Mouse (Mus musculus): Measurements from ENCODE around the gene Pcnx3.
A peak's percentile ranks its signal among the peaks of the same experiment; 100 is the strongest.

Pcnx3 gene

DNA sequence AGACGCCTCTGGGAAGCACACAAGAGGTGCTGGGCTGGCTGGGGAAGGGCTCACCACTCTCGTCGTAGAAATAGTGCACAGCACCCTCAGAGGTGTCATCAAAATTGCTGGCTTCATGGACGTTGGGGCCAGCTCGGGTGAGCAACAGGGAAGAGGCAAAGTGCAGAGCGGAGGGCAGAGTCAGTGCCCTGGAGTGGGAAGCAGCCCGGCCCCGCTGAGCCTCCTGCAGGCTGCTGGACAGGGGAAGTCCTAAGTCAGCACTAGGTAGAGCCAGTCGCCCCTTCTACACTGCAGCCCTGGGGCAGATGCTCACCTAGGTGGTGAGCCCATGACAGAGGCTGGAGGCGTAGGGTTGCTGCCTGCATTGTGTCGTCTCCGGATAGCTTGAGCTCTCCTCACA is 4.5 kb downstream of the Pcnx3 start:
- no peak for DNase-seq (ENCODE audit: low read depth, low spot score)

DNA sequence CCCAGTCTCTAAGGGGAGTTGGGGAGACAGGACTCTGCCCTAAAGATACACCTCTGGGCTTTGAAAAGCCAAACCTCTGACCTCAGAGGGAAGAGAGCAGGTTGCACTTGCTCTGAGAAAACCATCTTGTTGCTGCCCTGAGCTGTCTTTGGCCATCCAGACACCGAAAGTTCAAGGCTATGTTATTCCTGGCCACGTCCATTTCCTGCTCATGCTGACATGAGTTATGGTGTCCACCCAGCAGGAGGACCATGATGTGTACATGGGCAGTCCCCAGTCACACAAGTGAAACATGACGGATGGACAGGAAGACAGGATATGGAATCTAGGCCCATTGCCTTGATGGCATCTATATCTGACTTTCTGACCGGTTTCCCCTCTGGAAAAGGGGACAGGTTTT is 8.3 kb downstream of the Pcnx3 start:
- no peak for DNase-seq (ENCODE audit: low read depth, low spot score)

DNA sequence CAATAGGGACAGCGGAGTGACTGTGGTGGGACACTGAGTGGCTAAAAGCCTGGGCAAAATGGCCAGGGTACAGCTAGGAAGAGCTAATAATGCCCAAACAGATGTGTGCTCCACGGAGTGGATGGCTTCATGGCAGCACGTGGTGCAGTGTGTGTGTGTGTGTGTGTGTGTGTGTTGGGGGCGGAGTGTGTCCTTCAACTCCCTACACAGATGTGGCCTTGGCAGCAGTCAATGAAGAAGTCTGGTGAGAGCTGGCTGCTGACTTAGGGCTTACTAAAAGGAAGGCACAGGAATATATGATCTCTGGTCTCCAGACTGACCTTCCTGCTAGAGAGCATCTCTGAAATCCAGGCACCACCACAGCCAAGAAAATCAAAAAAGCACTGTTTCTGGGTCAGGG is 20.3 kb downstream of the Pcnx3 start:
- no peak for DNase-seq (ENCODE audit: low read depth, low spot score)

DNA sequence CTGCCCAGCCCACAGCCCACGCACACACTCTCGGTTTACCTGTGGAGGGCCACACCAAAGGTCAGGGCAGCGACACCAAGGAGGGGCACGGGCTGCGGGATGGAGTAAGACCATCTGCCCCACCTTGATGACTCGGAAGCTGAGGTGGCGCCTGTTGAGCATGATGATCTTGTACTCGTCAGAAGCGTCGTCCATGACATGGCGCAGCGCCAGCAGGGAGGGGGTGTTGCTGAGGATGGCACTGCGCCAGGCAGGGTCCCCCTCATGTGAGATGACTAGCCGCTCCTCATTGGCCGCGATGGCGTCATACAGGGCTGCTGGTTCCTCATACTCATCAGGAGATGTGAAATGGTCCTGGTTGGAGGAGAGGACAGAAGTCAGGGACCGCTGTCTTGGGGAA is 22.3 kb downstream of the Pcnx3 start:
- DNase-seq (ENCODE audit: low read depth, low spot score), result no peak

DNA sequence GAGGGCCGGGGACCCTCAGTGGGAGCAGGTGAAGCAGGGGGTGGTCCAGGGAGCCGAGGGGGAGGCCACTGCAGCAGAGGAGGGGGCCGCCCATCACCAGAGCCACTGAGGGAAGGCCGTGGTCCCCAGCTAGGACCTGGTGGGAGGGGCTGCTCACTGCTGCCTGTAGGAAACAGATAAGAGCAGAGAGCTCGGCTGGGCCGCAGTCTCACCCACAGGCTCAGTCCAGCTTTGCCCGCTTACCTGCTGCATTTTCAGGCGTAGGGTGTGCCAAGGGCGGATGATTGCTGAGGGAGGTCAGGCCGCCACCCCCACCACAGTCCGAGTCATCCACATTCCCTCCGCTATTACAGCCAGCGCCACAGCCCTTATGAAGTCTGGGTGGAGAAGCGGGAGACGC is 23.2 kb downstream of the Pcnx3 start:
- DNase-seq (ENCODE audit: low read depth, low spot score), result no peak

DNA sequence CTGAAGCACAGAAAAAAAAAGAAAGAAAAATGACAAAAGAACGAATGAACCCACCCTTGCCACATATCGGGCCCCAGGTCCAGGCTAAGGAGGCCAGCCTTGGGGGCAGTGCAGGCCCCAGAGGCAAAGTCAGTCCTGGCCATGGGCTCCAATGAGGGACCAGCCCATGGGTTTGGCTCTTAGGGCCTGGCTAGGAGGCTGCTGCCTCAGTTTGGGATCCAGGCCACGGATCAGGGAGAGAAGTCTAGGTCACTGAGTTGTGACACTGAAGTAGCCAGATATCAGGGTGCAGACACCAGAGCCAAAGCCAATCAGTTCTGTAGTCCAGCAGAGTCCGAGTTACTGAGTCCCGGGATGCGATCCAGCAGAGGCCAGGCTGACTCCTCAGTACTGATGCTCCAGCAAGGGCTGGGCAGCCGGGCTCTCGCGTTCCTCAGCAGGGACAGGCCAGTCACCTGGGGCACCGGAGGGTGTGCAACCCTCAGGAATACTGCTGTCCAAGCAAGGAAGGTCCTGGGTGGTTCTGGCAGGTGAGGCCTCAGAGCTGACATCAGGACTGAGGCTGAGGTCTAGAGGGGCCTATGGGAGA is 23.9 kb downstream of the Pcnx3 start:
- no peak for DNase-seq (ENCODE audit: low read depth, low spot score)

DNA sequence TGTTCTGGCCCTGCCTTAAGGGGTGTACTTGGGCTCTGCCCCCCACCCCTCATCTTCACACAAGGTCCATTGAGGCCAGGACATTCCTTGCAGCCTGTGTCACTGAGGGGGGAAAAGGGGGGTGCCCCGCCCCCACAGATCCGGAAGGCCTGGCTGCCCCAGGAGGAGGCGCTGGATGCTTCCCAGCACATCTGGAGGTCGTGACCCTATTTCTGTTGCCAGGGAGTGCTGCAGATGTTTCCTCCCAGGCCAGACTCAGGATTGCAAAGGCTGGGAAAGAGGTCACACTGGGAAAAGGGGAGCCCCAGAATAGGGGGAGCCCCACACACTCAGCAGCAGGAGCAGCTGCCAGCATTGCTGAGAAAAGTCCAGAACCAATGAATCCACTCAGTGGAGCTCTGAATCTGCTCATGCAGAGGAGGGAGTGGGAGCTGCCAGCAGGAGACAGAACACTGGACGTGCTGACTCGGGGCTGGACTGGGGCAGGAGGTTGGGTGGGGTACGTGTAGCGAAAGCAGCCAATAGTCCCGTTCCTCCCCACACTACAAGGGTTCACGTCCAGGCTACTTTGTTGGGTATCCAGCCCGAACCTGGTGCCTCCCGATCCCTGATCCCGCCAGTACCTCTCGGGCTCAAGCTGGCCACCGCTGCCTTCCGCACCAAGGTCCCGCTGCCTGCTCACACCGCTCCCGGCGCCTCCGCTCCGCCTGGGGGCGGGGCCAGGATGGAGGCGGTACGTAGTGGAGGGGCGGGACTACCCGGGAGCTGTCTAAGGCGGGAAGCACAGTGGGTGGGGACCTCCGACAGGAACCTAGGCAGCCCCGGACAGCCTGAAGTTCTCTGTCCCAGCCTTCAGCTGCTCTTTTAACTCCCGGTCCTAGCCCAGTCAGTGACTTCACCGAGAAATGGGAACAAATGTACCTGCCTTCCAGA is 25.5 kb downstream of the Pcnx3 start, which contains the start of gene Sipa1:
Gene Sipa1, minus strand, starts transcription at position 727 of the 933 bp plus-strand sequence.
- peak; percentile 34 for DNase-seq (ENCODE audit: low read depth, low spot score)

DNA sequence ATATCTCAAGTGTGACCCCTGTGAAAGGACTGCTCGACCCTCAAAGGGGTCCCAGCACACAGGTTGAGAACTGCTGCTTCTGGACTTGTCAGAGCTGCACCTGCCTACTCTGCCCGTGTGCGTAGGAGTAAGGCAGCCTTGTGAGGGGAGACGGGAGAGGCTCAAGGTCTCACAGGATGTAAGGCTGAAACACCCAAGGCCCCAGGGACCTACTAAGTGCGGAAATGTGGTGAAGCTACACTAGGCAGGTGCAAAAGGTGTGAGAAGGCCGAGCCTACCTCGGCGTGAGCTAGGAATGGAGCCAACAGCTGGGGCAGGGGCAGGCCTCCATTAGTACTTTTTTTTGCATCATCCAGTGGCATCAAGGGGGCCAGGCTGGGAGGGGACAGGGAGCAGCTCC is 26.4 kb downstream of the Pcnx3 start:
- no peak for DNase-seq (ENCODE audit: low read depth, low spot score)

DNA sequence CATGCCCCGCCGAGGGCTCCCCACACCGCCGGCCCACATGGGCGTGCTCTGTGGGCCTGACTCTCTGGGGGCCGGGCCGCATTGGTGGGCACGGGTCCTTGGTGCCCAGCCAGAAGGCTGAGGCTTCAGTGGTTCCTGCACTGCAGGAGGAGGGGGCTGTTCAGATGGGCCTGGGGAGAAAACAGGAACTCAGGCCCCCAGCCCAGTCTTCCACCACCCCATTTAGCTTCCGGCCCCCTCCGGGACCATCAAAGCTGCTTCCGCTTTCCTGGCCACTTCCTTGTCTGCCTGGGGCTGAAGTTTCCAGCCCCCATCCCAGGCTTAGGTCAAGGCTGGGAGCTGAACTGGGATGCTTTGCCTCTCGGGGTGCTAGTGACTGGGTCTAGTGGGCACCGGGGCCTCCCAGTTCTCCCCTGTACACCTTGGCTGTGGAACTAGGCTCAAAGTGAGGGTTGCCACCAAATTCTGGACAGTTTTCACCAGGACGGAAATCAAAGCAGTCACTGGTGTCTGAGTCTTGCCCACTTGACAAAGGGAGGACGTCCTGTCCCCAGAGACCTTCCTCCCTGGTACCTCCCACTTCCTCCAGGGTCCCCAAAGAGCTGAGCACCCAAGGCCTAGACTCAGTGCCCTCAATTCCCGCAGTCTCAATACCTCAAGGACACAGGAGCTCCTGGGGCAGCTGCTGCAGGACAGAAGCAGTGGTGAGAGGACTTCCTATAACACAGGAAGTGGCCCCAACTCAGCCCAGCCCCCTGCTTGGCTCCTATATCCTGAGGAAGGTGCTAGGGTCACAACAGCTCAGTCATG is 27.6 kb downstream of the Pcnx3 start:
- no peak for DNase-seq (ENCODE audit: low read depth, low spot score)

DNA sequence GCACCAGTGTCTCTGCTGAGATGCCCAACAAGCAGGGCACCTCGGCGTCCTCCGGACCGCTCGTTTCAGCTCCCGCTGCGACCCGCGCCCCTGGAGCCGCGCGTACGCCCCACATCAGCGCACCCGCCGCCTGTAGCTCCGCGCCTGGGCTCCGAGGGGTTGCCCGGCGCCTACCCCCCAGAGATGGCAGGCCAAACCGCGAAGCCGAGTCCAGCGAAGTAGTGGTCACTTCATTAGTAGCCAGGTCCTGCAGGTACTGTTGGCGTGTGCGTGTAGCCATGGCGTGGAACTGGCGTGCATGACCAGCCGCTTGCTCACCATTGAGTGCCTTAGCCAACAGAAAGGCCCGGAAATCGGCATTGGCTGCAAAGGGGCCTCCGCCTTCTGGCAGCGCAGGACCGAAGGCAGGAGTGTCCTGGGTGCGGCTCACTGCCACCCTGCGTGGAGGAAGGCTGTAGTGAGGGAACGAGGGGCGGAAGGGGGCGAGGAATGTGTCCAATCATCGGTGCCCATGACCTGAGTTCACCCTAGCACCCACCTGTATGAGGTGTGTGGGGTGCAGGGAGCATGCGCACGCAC is 33.9 kb downstream of the Pcnx3 start:
- DNase-seq (ENCODE audit: low read depth, low spot score), result no peak

DNA sequence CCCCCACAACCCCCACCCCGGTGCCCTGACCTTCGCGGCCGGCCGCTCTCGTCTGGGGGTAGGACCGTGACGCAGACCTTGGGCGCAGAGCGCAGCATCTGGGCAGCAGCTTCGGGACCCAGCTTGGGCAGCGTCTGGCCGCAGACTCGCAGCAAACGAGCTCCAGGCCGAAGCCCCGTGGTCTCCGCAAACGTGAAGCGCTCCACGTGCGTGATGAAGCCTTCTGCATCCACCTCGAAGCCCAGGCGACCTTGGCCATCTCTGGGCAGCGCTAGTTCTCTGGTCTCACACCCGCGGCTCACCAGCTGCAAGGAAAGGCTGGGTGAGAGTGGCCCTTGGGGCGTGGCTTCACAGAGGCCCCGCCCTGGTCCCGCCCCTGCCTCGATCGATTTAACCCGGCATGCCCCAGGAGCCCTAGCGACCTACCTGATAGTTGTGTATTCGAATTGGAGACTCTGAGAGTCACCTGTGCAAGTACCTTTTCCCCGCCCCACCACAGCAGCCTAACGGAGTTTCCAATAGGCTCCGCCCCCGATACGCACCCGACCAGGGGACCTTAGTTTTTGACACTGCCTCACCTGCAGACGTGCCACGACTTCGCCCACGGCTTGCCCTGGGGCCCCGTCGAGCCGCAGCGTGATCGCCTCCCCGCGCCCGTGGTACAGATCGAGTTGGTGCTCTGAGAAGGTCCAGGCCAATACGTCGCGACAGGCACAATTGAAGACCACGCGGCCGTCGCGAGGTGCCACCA is 34.6 kb downstream of the Pcnx3 start:
- DNase-seq (ENCODE audit: low read depth, low spot score), result no peak

DNA sequence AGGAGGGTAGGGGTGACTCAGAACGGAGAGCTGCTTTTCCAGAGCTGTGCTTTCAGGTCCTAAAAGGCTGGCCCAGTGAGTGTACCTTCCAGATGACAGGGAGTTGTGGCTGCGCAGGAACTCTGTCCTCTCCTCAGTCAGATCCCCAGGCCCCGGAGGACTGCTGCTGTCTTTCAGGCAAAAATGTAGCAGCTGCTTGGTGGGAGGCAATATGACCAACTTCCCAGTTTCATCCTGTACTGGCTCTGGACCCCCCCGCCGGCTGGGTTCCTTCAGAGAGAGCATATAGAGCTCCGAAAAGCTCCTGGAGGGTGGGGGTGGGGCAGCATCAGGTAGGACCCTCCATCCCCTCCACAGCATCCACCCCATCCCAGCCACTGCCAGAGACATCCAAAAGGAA is 36.1 kb downstream of the Pcnx3 start:
- no peak for DNase-seq (ENCODE audit: low read depth, low spot score)

DNA sequence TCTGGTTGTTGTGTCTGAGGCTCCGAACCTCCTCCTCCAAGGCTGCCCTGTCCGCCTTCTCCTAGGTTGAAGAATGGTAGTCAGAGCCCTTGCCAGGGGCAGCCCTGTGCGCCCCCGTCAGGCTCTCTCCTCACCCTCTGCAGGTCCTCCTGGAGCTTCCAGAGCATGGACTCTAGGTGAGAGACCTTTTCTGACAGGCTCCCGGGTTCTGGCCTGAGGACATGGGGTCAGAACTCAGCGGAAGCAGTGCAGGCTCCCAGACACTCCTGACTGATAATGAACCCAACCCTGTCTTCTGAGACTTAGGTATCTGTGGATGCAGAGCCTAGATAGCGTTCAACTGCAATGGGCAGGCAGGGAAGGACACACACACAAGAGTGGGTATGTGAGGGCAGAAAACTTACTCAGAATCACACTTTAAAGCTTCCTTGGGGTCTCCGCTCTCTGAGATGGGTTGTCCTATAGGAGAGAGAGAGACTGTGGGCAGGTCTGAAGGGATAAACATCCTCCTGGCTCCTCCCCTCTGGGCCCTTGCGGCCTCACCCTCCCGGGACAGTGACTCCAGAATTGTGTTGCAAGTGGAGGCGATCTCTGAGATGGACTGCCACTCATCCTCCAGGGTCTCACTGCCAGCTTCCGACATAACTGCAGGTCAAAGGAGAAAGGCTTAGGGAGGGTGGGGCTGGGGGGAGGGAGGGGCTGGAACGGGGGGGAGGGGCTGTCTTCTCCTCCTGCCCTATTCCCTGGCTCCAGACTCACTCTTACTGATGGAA is 37.0 kb downstream of the Pcnx3 start:
- no peak for DNase-seq (ENCODE audit: low read depth, low spot score)

DNA sequence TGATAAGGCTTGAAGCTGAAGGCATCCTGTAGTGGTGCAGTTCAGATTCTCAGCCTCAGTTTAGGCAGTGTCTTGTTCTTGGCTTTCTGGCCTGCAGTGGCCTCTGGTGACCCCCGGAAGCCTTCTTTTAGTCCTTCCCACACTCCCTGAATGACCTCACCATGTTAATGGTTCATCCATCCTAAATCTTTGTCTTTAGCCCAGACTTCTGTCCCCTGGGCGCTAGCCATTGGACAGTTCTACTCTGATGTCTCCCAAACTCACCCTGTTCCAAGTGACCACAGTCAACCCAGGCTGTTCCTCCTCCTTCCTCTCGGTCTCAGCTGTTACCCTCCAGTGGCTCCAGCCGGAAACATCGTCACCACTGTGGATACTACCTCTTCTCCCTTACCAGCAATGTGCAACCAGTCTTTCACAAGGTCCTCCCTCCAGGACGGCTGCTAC is 39.4 kb downstream of the Pcnx3 start:
- DNase-seq (ENCODE audit: low read depth, low spot score), result no peak

DNA sequence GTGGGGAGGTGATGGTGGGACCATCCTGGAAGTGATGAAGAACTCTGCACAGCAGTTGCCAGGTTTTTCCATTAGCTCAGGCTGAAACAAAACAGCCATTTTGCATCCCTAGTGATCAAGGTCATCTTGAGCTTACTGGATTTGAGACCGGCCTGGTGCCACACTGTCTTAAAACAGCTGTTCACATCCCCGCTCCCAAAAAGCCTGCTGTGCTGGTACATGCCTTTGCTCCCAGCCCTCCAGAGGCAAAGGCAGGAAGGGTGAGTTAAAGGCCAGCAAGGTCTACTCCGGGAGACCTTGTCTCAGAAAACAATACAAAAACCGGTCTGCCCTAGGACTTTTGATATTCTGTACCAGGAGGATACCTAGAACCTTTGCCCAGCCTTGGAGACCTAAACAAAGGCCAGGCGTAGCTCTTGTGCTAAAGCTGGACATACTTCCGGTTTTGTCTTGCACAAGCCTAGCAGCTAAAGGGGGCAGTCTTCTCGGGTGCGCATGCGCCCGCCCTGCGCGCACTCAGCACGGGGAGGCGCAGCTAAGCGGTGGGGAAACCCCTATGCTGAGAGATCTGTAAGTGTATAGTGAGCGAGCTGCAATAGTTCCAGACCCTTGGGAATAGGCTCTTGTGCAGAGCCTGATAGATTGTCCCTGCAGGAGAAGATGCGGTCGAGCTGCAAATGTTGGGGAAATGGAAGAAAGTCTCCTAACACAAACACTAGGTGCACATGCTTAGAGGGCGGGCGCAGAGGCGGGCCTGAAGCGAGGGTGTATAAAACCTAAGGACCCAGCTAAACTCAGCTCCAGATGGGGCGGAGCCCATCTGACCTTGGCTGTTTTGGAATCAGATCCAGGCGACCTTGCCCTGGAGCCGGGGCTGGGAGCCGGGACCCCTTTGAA is 40.1 kb downstream of the Pcnx3 start:
- peak; percentile 66 for DNase-seq (ENCODE audit: low read depth, low spot score)

DNA sequence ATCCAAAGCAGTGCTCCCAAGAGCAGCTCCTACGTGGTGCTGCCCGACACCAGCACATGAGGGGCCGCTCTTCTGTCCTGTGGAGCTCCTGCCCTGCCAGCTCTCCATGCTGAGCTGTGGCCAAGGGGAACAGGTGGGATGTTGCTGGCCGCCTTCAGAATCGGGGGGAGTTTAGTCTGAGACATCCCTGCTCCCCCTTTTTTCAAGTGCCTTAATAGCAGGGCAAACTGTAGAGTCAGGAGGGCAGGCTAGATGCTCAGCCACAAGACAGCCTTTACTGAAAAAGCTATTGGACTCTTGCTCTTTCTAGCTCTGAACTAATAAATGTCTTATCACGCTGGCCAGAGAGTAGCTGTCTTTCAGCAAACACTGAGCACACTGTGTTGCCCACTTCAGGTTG is 40.9 kb downstream of the Pcnx3 start:
- no peak for DNase-seq (ENCODE audit: low read depth, low spot score)

DNA sequence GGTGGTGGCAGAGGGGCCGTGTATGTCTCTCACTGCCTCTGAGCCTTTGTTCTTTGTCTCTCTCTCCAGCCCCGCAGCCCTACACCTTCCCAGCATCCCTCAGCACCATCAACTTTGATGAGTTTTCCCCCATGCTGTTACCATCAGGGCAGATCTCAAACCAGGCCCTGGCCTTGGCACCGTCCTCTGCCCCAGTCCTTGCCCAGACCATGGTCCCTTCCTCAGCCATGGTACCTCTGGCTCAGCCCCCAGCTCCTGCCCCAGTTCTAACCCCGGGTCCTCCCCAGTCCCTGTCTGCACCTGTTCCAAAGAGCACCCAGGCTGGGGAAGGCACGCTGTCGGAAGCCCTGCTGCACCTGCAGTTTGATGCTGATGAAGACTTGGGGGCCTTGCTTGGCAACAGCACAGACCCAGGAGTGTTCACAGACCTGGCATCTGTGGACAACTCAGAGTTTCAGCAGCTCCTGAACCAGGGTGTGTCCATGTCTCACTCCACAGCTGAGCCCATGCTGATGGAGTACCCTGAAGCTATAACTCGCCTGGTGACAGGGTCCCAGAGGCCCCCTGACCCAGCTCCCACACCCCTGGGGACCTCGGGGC is 41.9 kb downstream of the Pcnx3 start:
- no peak for DNase-seq (ENCODE audit: low read depth, low spot score)

DNA sequence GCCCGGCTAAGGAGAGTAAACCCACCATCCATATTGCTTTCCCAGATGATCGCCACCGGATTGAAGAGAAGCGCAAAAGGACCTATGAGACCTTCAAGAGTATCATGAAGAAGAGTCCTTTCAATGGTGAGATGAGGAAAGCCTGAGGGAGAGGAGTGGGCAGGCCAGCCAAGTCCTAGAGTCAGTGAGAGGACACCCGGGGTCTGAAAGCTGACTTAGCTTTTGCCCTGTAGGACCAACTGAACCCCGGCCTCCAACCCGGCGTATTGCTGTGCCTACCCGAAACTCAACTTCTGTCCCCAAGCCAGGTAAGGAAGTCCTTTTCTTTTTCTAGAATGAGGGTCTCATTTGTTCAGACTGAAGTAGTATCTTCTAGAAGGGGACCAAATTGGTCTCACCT is 43.4 kb downstream of the Pcnx3 start:
- DNase-seq (ENCODE audit: low read depth, low spot score), result no peak

DNA sequence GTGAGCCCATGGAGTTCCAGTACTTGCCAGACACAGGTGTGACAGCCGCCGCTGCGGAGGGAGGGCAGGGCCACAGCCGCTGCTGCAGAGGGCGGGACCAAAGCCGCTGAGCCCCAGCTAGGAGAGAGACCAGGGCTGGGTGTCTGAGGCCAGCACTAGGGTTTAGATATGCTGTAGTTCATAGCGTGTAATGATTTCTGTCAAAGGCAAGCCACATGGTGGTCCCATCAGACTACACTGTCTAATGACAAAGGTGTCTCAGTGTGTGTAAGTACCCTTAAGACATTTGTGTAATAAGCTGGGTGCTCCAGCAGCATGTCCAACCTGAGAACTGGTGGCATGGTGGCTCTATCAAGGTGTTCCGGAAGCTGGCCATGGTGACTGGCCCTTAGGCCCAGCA is 47.1 kb downstream of the Pcnx3 start:
- no peak for DNase-seq (ENCODE audit: low read depth, low spot score)

All from brain, embryonic 18.5 days (tissue).